Mouse (Mus musculus) stomach, embryonic 15.5 days (tissue): ENCODE results near the gene Slc15a1. TPM values are rescaled to one million over a fixed set of nuclear protein-coding genes. Genes with fewer than 3 reads are reported as not detected.
A peak's percentile ranks its signal among the peaks of the same experiment; 100 is the strongest.

Experiments used
- ATAC-seq: fragments of 200-750 bp; cut with Nextera tagmentation; 2 replicates; pipeline ENCODE4 v1.8.0; 2017; ENCODE audit warnings: low read depth, moderate number of reproducible peaks, moderate TSS enrichment; ENCODE audit not compliant: insufficient read depth, low FRiP score
- H3K27ac ChIP-seq: fragments of 300-500 bp; sonication (generic); 2 replicates; pipeline ENCODE4 v1.5.1; 2015; ENCODE audit warnings: mild to moderate bottlenecking, inconsistent platforms
- H3K27me3 ChIP-seq: fragments of 300-500 bp; sonication (generic); replicated peaks from 2 replicates; pipeline ENCODE4 v1.6.1; 2015; ENCODE audit warnings: inconsistent platforms
- H3K36me3 ChIP-seq: fragments of 300-500 bp; sonication (generic); 2 replicates; pipeline ENCODE4 v1.6.1; 2015; ENCODE audit warnings: inconsistent platforms
- H3K4me1 ChIP-seq: fragments of 300-500 bp; sonication (generic); 2 replicates; pipeline ENCODE4 v1.6.1; 2015; ENCODE audit warnings: inconsistent platforms
- H3K4me2 ChIP-seq: fragments of 300-500 bp; sonication (generic); 2 replicates; pipeline ENCODE4 v1.6.1; 2015; ENCODE audit warnings: mild to moderate bottlenecking, inconsistent platforms
- H3K4me3 ChIP-seq: fragments of 300-500 bp; sonication (generic); replicated peaks from 2 replicates; pipeline ENCODE4 v1.5.1; 2015; ENCODE audit warnings: inconsistent platforms
- H3K9ac ChIP-seq: fragments of 300-500 bp; sonication (generic); 2 replicates; pipeline ENCODE4 v1.6.1; 2015; ENCODE audit warnings: inconsistent platforms
- H3K9me3 ChIP-seq: fragments of 300-500 bp; sonication (generic); 2 replicates; pipeline ENCODE4 v1.6.1; 2016; ENCODE audit warnings: inconsistent platforms
- WGBS: fragments of 180-500 bp; shearing (Covaris S2); methylation state at CpG from one replicate; pipeline ENCODE4 v1.1.7; 2015; 5-methylcytosine and 5-hydroxymethylcytosine counted together
- polyA plus RNA-seq: library from polyadenylated mRNA; unstranded; fragments of >200 nt; fragmentation: Nextera tagmentation; extraction: Ambion mirVana; gene quantifications from 2 replicates; pipeline ENCODE4 v1.2.1, GENCODE M21; 2015

Slc15a1 gene
- polyA plus RNA-seq, 1 experiment from 2014 or later, result 1.6 TPM

DNA sequence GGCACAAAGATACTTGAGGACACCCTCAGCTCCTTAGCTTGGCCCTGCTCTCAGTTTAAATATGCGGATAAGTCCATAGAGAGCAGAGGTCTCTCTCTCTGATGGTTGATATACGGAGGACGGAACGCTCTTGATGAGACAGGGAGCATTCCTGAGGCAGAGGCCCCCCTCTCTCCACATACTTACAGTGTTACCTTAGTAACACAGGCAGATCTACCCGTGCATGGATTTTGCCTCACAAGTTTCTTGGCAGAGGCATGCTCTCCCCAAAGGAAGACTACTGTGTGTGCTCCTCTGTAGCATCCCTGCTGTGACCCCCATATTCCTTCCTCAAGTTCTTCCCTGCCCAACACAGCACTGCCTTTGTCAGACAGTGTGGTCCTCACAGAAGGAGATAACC, 42.3 kb downstream of the Slc15a1 start:
- H3K36me3 ChIP-seq, result no peaks in the 10 kb centered on the region
- no peak overlapping the region for H3K4me3 ChIP-seq
- 54% methylated on average over 5 of the region's 5 CpGs for WGBS
- no peaks in the 10 kb centered on the region for H3K27me3 ChIP-seq
- no peak overlapping the region for H3K4me2 ChIP-seq
- H3K27ac ChIP-seq, result no peak overlapping the region
- no peaks in the 10 kb centered on the region for H3K9me3 ChIP-seq
- ATAC-seq, result no peak
- no peaks in the 10 kb centered on the region for H3K4me1 ChIP-seq
- no peak overlapping the region for H3K9ac ChIP-seq

DNA sequence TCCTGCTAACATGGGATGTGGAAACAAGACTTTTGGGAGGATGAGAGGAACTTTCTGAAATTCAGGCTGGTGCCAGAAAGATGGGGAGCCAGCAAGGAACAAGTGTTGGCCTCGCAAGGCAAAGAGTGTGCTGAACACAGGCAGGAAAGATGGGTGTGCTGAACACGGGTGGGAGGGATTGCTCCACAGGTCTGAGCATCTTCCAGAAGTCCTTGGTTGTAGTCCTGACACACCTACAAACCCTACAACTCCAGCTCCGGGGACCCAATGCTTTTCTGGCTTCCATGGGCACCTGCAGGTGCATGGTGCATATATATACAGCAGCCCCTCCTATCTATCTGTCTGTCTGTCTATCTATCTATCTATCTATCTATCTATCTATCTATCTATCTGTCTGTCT, 44.1 kb downstream of the Slc15a1 start:
- H3K9me3 ChIP-seq, result no peaks in the 10 kb centered on the region
- no peaks in the 10 kb centered on the region for H3K4me1 ChIP-seq
- WGBS, result 73% methylated on average over 3 of the region's 3 CpGs
- H3K27me3 ChIP-seq, result no peaks in the 10 kb centered on the region
- H3K27ac ChIP-seq, result no peak overlapping the region
- H3K4me2 ChIP-seq, result no peak overlapping the region
- no peak overlapping the region for H3K4me3 ChIP-seq
- no peaks in the 10 kb centered on the region for H3K36me3 ChIP-seq
- no peak for ATAC-seq
- no peak overlapping the region for H3K9ac ChIP-seq

DNA sequence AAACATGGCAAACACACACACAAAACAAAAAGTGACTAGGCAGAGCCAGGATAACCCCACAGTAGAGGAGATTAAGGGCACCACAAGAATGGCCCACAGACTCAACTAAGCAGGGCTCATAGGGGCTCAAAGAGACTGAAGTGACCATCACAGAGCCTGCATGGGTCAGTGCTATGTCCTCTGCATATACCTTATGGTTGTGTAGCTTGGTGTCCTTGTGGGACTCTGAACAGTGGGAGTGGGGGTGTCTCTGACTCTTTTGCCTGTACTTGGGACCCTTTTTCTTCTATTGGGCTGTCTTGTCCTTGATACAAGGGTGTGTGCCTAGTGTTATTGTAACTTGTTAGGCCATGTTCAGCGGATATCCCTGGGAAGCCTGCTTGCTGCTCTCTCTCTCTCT, 46.5 kb downstream of the Slc15a1 start:
- ATAC-seq, result no peak
- Histone ChIP-seq H3K27ac (no peak overlapping the region), H3K4me2 (no peak overlapping the region), H3K9me3 (no peaks in the 10 kb centered on the region), H3K27me3 (no peaks in the 10 kb centered on the region), H3K36me3 (no peaks in the 10 kb centered on the region), H3K9ac (no peak overlapping the region), H3K4me1 (0 out of 2 replicates have a peak, but pooled peaks cover 3% of the 10 kb centered on the region), H3K4me3 (no peak overlapping the region)
- WGBS, result 78% methylated on average over 1 of the region's 1 CpGs

DNA sequence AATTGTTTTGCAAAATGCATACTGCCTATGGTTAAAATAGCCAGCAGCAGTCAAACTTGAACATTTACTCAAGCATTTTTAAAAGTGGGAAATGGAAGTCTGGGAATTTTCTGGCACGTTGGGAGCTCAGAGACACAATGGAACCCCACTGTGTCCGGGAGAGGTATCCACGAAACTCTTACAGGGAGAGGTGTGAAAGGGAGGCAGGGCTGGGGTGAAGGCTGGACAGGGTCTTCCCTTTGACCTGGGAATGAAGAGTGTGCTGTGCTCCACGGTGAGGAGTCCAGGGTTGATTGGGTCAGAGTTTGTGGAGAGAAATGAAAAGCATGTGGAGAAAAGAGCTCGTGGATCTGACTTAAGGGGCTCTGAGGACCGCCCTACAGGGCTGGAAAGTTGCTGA, 47.5 kb downstream of the Slc15a1 start:
- Histone ChIP-seq H3K27ac (no peak overlapping the region), H3K27me3 (no peaks in the 10 kb centered on the region), H3K9me3 (no peaks in the 10 kb centered on the region), H3K4me2 (no peak overlapping the region), H3K36me3 (no peaks in the 10 kb centered on the region), H3K4me1 (0 out of 2 replicates have a peak, but pooled peaks cover 3% of the 10 kb centered on the region), H3K4me3 (no peak overlapping the region), H3K9ac (no peak overlapping the region)
- WGBS, result 81% methylated on average over 6 of the region's 6 CpGs
- ATAC-seq, result no peak

DNA sequence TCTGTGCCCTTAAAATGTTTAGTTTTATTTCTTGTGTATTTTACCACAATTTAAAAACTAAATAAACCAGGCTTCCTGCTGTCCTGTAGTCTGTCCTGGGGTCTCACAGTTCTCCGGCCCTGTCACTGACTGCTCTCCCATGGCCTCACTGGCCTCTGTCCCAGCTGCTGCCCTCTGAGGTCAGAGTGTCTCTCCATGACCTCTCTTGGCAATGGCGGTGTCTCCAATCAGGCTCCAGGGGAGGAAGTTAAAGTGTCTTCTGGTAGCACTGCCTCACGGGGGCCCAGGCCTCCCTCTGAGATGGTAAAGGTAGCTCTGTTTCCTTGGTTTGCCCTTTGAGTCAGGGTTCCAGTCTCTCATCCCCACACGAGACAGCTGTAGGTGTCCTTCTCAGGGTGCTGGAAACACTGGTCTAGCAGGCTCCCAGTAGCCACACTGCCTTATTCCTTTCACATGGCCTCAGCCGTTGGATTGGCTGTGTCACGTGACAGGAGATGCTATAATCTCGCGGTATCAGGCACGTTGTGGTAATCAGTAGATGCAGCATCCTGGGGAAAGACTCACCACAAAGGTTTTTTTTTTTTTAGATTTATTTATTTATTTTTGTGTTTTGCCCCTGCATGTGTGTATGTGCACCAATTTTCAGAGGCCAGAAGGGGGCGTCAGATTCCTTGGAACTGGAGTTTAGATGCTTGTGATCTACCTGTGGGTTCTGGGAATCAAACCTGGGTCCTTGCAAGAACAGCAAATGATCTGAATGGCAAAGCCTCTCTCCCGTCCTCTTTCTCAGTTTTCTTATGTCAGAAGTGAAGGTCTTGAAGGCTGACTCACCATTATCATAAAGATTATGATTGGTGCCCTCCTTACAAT, 48.4 kb downstream of the Slc15a1 start:
- no peak for ATAC-seq
- Histone ChIP-seq H3K27ac (no peak overlapping the region), H3K4me2 (no peak overlapping the region), H3K9me3 (no peaks in the 10 kb centered on the region), H3K4me1 (0 out of 2 replicates have a peak, but pooled peaks cover 3% of the 10 kb centered on the region), H3K9ac (no peak overlapping the region), H3K36me3 (no peaks in the 10 kb centered on the region), H3K27me3 (no peaks in the 10 kb centered on the region), H3K4me3 (no peak overlapping the region)
- WGBS, result 82% methylated on average over 11 of the region's 11 CpGs

DNA sequence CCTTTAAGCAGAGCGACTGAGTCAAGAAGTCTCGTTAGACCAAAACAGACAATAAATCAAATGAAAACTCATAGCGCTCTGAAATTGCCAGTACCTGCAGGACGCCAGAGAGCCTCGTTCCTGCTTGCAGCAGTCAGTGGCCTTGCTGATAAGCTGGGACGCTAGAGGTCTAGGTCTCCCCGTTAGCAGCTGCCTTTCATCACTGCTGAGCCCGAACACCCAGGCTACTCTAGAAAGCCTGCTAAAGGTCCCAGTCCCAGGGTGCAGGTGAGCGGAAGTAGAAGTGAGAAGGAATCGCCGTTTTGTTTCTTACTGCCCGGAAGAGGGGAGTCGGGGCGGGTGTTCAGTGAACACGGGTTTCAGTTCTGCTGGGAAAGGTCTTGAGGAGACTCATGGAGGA, 49.1 kb downstream of the Slc15a1 start:
- no peak overlapping the region for H3K4me3 ChIP-seq
- 74% methylated on average over 15 of the region's 15 CpGs for WGBS

DNA sequence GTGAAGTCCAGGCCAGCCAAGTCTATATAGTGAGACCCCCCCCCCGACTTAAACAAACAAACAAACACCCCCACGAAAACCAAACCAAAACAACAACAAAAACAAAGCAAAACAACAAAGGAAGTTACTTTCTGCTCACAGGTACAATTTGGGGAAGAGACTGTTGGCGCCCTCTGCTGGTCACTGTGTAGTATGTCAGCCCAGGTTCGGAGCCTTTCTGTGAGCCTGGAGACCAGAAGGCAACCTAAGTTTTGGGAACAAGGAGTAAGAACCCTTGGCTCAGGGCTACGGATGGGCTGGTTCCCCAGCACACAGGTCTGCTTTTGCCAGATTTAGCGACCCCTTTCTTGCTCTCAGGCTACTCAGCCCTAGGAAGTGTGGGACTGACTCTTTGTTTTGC, 49.5 kb downstream of the Slc15a1 start:
- H3K4me2 ChIP-seq, result no peak overlapping the region
- ATAC-seq, result no peak
- H3K27ac ChIP-seq, result no peak overlapping the region
- no peaks in the 10 kb centered on the region for H3K27me3 ChIP-seq
- H3K4me3 ChIP-seq, result no peak overlapping the region
- no peaks in the 10 kb centered on the region for H3K9me3 ChIP-seq
- 8% methylated on average over 6 of the region's 6 CpGs for WGBS
- no peaks in the 10 kb centered on the region for H3K36me3 ChIP-seq
- H3K4me1 ChIP-seq, result 0 out of 2 replicates have a peak, but pooled peaks cover 3% of the 10 kb centered on the region
- H3K9ac ChIP-seq, result no peak overlapping the region

More for the DNA sequence above, 49.1 kb downstream of the Slc15a1 start:
- H3K27ac ChIP-seq, result no peak overlapping the region
- H3K9ac ChIP-seq, result no peak overlapping the region
- H3K36me3 ChIP-seq, result no peaks in the 10 kb centered on the region
- no peaks in the 10 kb centered on the region for H3K9me3 ChIP-seq
- no peak for ATAC-seq
- no peak overlapping the region for H3K4me2 ChIP-seq
- H3K4me1 ChIP-seq, result 0 out of 2 replicates have a peak, but pooled peaks cover 3% of the 10 kb centered on the region
- no peaks in the 10 kb centered on the region for H3K27me3 ChIP-seq

DNA sequence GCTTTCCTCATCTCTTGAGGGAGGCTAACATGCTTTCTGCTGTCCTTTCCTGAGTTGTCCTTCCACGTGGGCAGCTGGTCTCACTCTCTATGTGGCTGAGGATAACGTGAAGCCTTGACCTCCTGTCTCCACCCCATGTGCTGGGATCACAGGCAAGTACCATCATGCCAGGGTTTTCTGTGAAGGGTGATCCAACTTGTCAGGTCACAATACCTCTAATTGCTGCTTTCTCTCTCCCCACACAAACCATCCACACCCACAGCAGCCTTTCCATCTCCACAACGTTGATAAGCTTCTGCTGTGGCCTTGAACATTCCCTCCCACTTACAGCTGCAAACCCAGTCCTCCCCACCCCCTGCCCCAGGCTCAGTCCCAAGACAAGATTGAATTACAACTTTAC, 51.9 kb downstream of the Slc15a1 start:
- no peaks in the 10 kb centered on the region for H3K36me3 ChIP-seq
- 47% methylated on average over 3 of the region's 3 CpGs for WGBS

DNA sequence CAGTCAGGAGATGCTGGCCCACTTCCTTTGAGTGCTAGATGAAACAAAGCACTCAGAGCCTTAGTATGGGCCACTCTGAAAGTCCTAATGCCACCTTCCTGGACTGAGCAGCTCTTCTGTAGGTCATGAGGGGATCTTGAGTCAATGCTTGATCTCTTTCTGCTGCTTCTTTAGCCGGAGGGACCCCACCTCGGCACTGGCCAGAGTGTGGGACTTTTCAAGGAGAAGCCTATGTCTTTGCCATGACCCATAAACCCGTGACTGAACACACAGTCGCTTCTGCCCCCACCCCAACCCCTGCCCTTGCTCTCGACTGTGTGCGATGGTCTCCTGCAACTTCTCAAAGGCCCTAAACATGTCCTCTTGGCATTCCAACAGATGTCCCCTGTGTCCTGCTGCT, 52.8 kb downstream of the Slc15a1 start:
- WGBS, result 88% methylated on average over 6 of the region's 6 CpGs
- no peak for ATAC-seq
- no peaks in the 10 kb centered on the region for H3K27me3 ChIP-seq

More for the DNA sequence above, 51.9 kb downstream of the Slc15a1 start:
- Histone ChIP-seq H3K4me2 (no peak overlapping the region), H3K27me3 (no peaks in the 10 kb centered on the region), H3K4me3 (no peak overlapping the region), H3K9me3 (no peaks in the 10 kb centered on the region), H3K4me1 (0 out of 2 replicates have a peak, but pooled peaks cover 3% of the 10 kb centered on the region), H3K9ac (no peak overlapping the region), H3K27ac (no peak overlapping the region)
- no peak for ATAC-seq

DNA sequence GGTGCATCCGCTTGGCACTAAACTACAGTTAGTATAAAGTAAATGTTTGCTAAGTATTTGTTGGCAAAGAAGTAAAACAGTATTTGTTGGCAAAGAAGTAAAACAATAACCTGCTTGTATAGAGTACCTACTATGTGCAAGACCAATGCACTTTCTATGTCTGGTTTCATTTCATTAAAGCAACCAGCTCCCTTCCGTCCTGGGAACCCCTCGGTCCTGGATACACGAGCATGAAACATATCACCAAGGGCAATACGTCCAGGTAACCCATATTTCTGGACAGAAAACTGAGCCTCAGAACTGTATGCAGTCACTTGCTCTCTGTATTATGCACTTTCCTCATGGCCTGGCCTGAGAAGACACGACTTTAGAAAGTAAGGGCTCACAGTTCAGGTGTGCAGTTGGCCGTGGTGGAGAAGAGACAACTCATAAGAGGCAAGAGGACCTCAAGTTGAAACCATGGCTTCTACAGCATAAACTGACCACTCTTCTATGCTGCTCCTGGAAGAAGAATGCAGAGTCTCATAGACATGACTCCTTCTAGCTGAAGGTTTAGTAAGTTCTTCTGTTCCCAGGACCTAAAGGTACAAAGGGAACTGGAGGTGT, 53.5 kb downstream of the Slc15a1 start:
- no peaks in the 10 kb centered on the region for H3K27me3 ChIP-seq
- no peak overlapping the region for H3K9ac ChIP-seq
- H3K4me2 ChIP-seq, result no peak overlapping the region
- ATAC-seq, result no peak
- H3K36me3 ChIP-seq, result no peaks in the 10 kb centered on the region
- no peak overlapping the region for H3K27ac ChIP-seq
- 71% methylated on average over 7 of the region's 7 CpGs for WGBS
- no peak overlapping the region for H3K4me3 ChIP-seq
- no peaks in the 10 kb centered on the region for H3K9me3 ChIP-seq
- H3K4me1 ChIP-seq, result 0 out of 2 replicates have a peak, but pooled peaks cover 3% of the 10 kb centered on the region

More for the DNA sequence above, 52.8 kb downstream of the Slc15a1 start:
- H3K4me3 ChIP-seq, result no peak overlapping the region
- H3K36me3 ChIP-seq, result no peaks in the 10 kb centered on the region
- no peak overlapping the region for H3K4me2 ChIP-seq
- no peak overlapping the region for H3K9ac ChIP-seq
- no peak overlapping the region for H3K27ac ChIP-seq
- no peaks in the 10 kb centered on the region for H3K9me3 ChIP-seq
- 0 out of 2 replicates have a peak, but pooled peaks cover 3% of the 10 kb centered on the region for H3K4me1 ChIP-seq

DNA sequence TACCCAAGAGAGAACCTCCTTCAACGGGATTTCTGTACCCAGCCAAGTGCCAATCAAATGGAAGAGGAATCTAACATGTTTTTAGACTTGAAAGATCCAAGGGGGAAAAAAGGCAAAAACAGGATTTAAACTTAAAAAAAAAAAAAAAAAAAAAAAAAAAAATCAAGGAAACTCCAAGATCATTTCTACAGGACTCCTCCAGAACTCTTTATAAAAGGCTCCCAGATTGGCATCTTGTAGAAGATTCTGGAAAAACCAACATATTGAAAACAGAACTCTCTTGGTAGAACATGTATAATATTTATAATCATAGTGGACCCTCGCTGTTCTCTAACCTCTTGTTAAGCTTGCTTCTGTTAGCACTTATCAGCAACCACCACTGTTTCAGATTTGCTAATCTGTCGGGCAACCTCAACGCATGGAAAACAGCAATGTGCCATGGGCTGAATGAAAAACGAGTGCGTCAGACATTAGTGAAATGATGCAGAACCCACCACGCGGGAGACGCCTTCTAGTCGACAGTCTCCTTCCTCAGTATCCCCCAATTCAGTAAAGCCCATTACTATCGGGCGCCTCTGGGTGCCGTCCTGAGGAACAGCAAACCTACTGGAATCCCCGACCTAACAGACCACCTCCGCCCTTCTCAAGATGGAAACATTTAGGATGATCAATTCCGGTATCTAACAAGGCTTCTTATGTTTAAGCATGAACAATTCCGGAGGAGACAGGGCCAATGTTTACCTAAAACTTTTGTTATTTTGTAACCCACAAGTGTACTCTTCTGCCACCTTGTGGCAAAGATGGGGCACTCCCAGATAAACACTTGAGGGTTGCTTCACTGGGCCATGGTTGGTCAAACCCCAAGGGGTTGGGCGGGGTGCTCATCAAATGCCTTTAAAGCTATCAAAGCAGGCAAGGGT, 54.3 kb downstream of the Slc15a1 start:
- Histone ChIP-seq H3K4me2 (peak overlapping the region; percentile 60), H3K27me3 (no peaks in the 10 kb centered on the region), H3K9ac (no peak overlapping the region), H3K4me1 (0 out of 2 replicates have a peak, but pooled peaks cover 2% of the 10 kb centered on the region), H3K4me3 (peak overlapping the region; percentile 28; the same call in 1 of the 2 replicates), H3K9me3 (no peaks in the 10 kb centered on the region), H3K27ac (no peak overlapping the region), H3K36me3 (no peaks in the 10 kb centered on the region)
- peak; percentile 16; the same call in 1 of the 2 replicates for ATAC-seq
- 17% methylated on average over 18 of the region's 18 CpGs for WGBS
